Mouse (Mus musculus): ENCODE data around the gene Timp3. TPM values are rescaled to one million over a fixed set of nuclear protein-coding genes. Genes with fewer than 3 reads are reported as not detected.

Gene Timp3
- total RNA-seq, 1 experiment: 28.8 TPM

GRCm38 (mm10) chr10:86356819-86357563, 56.8 kb downstream of the Timp3 start:
- H3K36me3 ChIP-seq (ENCODE audit: control insufficient read depth, insufficient read depth, low read length, poor library complexity, severe bottlenecking): no peaks in the 10 kb centered on the region
- H3K4me1 ChIP-seq (ENCODE audit: control insufficient read depth in 2 of 2, insufficient read depth in 2 of 2, low read length in 2 of 2, poor library complexity in 1 of 2): no peaks in the 10 kb centered on the region
- H3K9ac ChIP-seq (ENCODE audit: insufficient read depth, low read depth, low read length, poor library complexity, severe bottlenecking): no peak overlapping the region
- in situ Hi-C loops (cut with MboI; ENCODE audit: low sequenced_read_pairs in 2 of 2, unreplicated experiment in 2 of 2): no loop called here
- no peak for TF ChIP-seq HCFC1 (IDR thresholded peaks at IDR 0.05; ENCODE audit: borderline replicate concordance, insufficient read depth, low read length)
- TF ChIP-seq ZNF384 (IDR thresholded peaks at IDR 0.05; ENCODE audit: low read depth, low read length): no peak
- TF ChIP-seq CHD2 (IDR thresholded peaks at IDR 0.05; ENCODE audit: low read depth, low read length): no peak
- TF ChIP-seq MAFK (IDR thresholded peaks at IDR 0.05; ENCODE audit: insufficient read depth, low read depth, low read length): no peak
- no peak; the same call in 1 of the 2 replicates for TF ChIP-seq ZC3H11A (IDR thresholded peaks at IDR 0.05; ENCODE audit: borderline replicate concordance, low read depth, low read length)
- no peaks in the 10 kb centered on the region for H3K9me3 ChIP-seq (ENCODE audit: control insufficient read depth, insufficient read depth, low read depth, low read length)
- H3K27ac ChIP-seq (ENCODE audit: insufficient read depth, low read depth, low read length, poor library complexity, severe bottlenecking): no peak overlapping the region
- no peak overlapping the region for H3K4me3 ChIP-seq (ENCODE audit: insufficient read depth in 1 of 2, low read depth in 1 of 2, low read length in 2 of 2, poor library complexity in 1 of 2, severe bottlenecking in 1 of 2)
- DNase-seq (ENCODE audit: low read depth, low spot score): peak; percentile 36

GRCm38 (mm10) chr10:86358307-86358975, 58.3 kb downstream of the Timp3 start:
- Histone ChIP-seq H3K9me3 (ENCODE audit: control insufficient read depth, insufficient read depth, low read depth, low read length) (no peaks in the 10 kb centered on the region), H3K36me3 (ENCODE audit: control insufficient read depth, insufficient read depth, low read length, poor library complexity, severe bottlenecking) (no peaks in the 10 kb centered on the region), H3K4me1 (ENCODE audit: control insufficient read depth in 2 of 2, insufficient read depth in 2 of 2, low read length in 2 of 2, poor library complexity in 1 of 2) (no peaks in the 10 kb centered on the region), H3K9ac (ENCODE audit: insufficient read depth, low read depth, low read length, poor library complexity, severe bottlenecking) (no peak overlapping the region), H3K27ac (ENCODE audit: insufficient read depth, low read depth, low read length, poor library complexity, severe bottlenecking) (no peak overlapping the region), H3K4me3 (ENCODE audit: insufficient read depth in 1 of 2, low read depth in 1 of 2, low read length in 2 of 2, poor library complexity in 1 of 2, severe bottlenecking in 1 of 2) (no peak overlapping the region)
- in situ Hi-C loops (cut with MboI; ENCODE audit: low sequenced_read_pairs in 2 of 2, unreplicated experiment in 2 of 2): no loop called here
- DNase-seq (ENCODE audit: low read depth, low spot score): no peak
- TF ChIP-seq ZNF384 (IDR thresholded peaks at IDR 0.05; ENCODE audit: low read depth, low read length) (no peak), MAFK (IDR thresholded peaks at IDR 0.05; ENCODE audit: insufficient read depth, low read depth, low read length) (no peak), ZC3H11A (IDR thresholded peaks at IDR 0.05; ENCODE audit: borderline replicate concordance, low read depth, low read length) (no peak)

- no peak overlapping the region for H3K4me3 ChIP-seq (ENCODE audit: insufficient read depth in 1 of 2, low read depth in 1 of 2, low read length in 2 of 2, poor library complexity in 1 of 2, severe bottlenecking in 1 of 2)
- H3K9ac ChIP-seq (ENCODE audit: insufficient read depth, low read depth, low read length, poor library complexity, severe bottlenecking): no peak overlapping the region
- DNase-seq (ENCODE audit: low read depth, low spot score): no peak
- no peaks in the 10 kb centered on the region for H3K9me3 ChIP-seq (ENCODE audit: control insufficient read depth, insufficient read depth, low read depth, low read length)
- no peaks in the 10 kb centered on the region for H3K4me1 ChIP-seq (ENCODE audit: control insufficient read depth in 2 of 2, insufficient read depth in 2 of 2, low read length in 2 of 2, poor library complexity in 1 of 2)
- H3K36me3 ChIP-seq (ENCODE audit: control insufficient read depth, insufficient read depth, low read length, poor library complexity, severe bottlenecking): no peaks in the 10 kb centered on the region
- TF ChIP-seq ZC3H11A (IDR thresholded peaks at IDR 0.05; ENCODE audit: borderline replicate concordance, low read depth, low read length): no peak
- TF ChIP-seq HCFC1 (IDR thresholded peaks at IDR 0.05; ENCODE audit: borderline replicate concordance, insufficient read depth, low read length): no peak
- no peak for TF ChIP-seq MAFK (IDR thresholded peaks at IDR 0.05; ENCODE audit: insufficient read depth, low read depth, low read length)
- H3K27ac ChIP-seq (ENCODE audit: insufficient read depth, low read depth, low read length, poor library complexity, severe bottlenecking): no peak overlapping the region
- in situ Hi-C loops (cut with MboI; ENCODE audit: low sequenced_read_pairs in 2 of 2, unreplicated experiment in 2 of 2): no loop called here
Measured at GRCm38 (mm10) chr10:86359208-86359607, 59.0 kb downstream of the Timp3 start.

- in situ Hi-C loops (cut with MboI; ENCODE audit: low sequenced_read_pairs in 2 of 2, unreplicated experiment in 2 of 2): no loop called here
Measured at GRCm38 (mm10) chr10:86359699-86360098, 59.5 kb downstream of the Timp3 start.

More at GRCm38 (mm10) chr10:86359699-86360098, 59.5 kb downstream of the Timp3 start:
- Histone ChIP-seq H3K9ac (ENCODE audit: insufficient read depth, low read depth, low read length, poor library complexity, severe bottlenecking) (no peak overlapping the region), H3K9me3 (ENCODE audit: control insufficient read depth, insufficient read depth, low read depth, low read length) (no peaks in the 10 kb centered on the region), H3K4me1 (ENCODE audit: control insufficient read depth in 2 of 2, insufficient read depth in 2 of 2, low read length in 2 of 2, poor library complexity in 1 of 2) (no peaks in the 10 kb centered on the region), H3K27ac (ENCODE audit: insufficient read depth, low read depth, low read length, poor library complexity, severe bottlenecking) (no peak overlapping the region), H3K4me3 (ENCODE audit: insufficient read depth in 1 of 2, low read depth in 1 of 2, low read length in 2 of 2, poor library complexity in 1 of 2, severe bottlenecking in 1 of 2) (no peak overlapping the region), H3K36me3 (ENCODE audit: control insufficient read depth, insufficient read depth, low read length, poor library complexity, severe bottlenecking) (no peaks in the 10 kb centered on the region)
- no peak for DNase-seq (ENCODE audit: low read depth, low spot score)
- TF ChIP-seq CHD2 (IDR thresholded peaks at IDR 0.05; ENCODE audit: low read depth, low read length) (no peak), MAFK (IDR thresholded peaks at IDR 0.05; ENCODE audit: insufficient read depth, low read depth, low read length) (no peak), ZC3H11A (IDR thresholded peaks at IDR 0.05; ENCODE audit: borderline replicate concordance, low read depth, low read length) (no peak), ZNF384 (IDR thresholded peaks at IDR 0.05; ENCODE audit: low read depth, low read length) (no peak), HCFC1 (IDR thresholded peaks at IDR 0.05; ENCODE audit: borderline replicate concordance, insufficient read depth, low read length) (no peak)
